Mouse (Mus musculus) kidney, adult 2 months (tissue): ENCODE measurements around the gene Elfn2. TPM values are rescaled to one million over a fixed set of nuclear protein-coding genes. Genes with fewer than 3 reads are reported as not detected.

Experiments
- DNase-seq: peaks from one replicate; pipeline ENCODE4 v3.0.0; 2021
- H3K27ac ChIP-seq: fragments of 200-500 bp; 2 replicates; pipeline ENCODE4 v1.5.1; 2012; ENCODE audit warnings: low read depth, low read length, control low read depth, inconsistent platforms; ENCODE audit not compliant: insufficient read depth
- H3K27me3 ChIP-seq: fragments of 200-500 bp; replicated peaks from 2 replicates; pipeline ENCODE4 v1.6.1; 2012; ENCODE audit warnings: mild to moderate bottlenecking, moderate library complexity, low read length, inconsistent platforms; ENCODE audit not compliant: control insufficient read depth, insufficient read depth
- H3K36me3 ChIP-seq: fragments of 200-500 bp; 2 replicates; pipeline ENCODE4 v1.6.1; 2012; ENCODE audit warnings: mild to moderate bottlenecking, moderate library complexity, low read length, inconsistent platforms; ENCODE audit not compliant: control insufficient read depth, insufficient read depth
- H3K4me1 ChIP-seq: fragments of 200-500 bp; 2 replicates; pipeline ENCODE4 v1.6.1; 2011; ENCODE audit warnings: low read length; ENCODE audit not compliant: control insufficient read depth, insufficient read depth
- H3K4me3 ChIP-seq: fragments of 200-500 bp; 2 replicates; pipeline ENCODE4 v1.5.1; 2011; ENCODE audit warnings: mild to moderate bottlenecking, low read depth, low read length, control low read depth; ENCODE audit not compliant: insufficient read depth
- CTCF ChIP-seq: fragments of 200-500 bp; conservative IDR thresholded peaks from 2 replicates; pipeline ENCODE4 v1.5.1; 2011; ENCODE audit warnings: low read depth, mild to moderate bottlenecking, control low read depth, low read length, moderate library complexity, mixed read lengths; ENCODE audit not compliant: insufficient read depth, insufficient read length
- POLR2A ChIP-seq: fragments of 200-500 bp; IDR thresholded peaks from one replicate; pipeline ENCODE4 v1.6.1; 2011; ENCODE audit warnings: low read depth, low read length, control low read depth
- WGBS: fragments of 180-500 bp; shearing (Covaris S2); methylation state at CpG from one replicate; pipeline ENCODE4 v1.1.7; 2018; 5-methylcytosine and 5-hydroxymethylcytosine counted together
- polyA plus RNA-seq: library from polyadenylated mRNA; depleted of rRNA; stranded (reverse); fragments of >200 nt; gene quantifications from 2 replicates; pipeline ENCODE4 v1.2.3, GENCODE M21; 2012

The Elfn2 gene
- polyA plus RNA-seq, 1 experiment, result 0.03 TPM

GRCm38 (mm10) chr15:78712335-78713258 lies 6.0 kb downstream of the Elfn2 start:
- Histone ChIP-seq H3K36me3 (no peaks in the 10 kb centered on the region), H3K27ac (no peak overlapping the region), H3K4me3 (no peak overlapping the region), H3K27me3 (no peaks in the 10 kb centered on the region), H3K4me1 (no peaks in the 10 kb centered on the region)
- no peak for TF ChIP-seq CTCF
- no peak for TF ChIP-seq POLR2A
- DNase-seq, result peak; percentile 14
- WGBS, result 5% methylated on average over 53 of the region's 53 CpGs

GRCm38 (mm10) chr15:78711935-78712334 lies 6.6 kb downstream of the Elfn2 start:
- Histone ChIP-seq H3K4me3 (no peak overlapping the region), H3K36me3 (no peaks in the 10 kb centered on the region), H3K27me3 (no peaks in the 10 kb centered on the region), H3K27ac (no peak overlapping the region), H3K4me1 (no peaks in the 10 kb centered on the region)
- 47% methylated on average over 7 of the region's 7 CpGs for WGBS
- no peak for DNase-seq
- TF ChIP-seq POLR2A (no peak), CTCF (no peak)

DNA sequence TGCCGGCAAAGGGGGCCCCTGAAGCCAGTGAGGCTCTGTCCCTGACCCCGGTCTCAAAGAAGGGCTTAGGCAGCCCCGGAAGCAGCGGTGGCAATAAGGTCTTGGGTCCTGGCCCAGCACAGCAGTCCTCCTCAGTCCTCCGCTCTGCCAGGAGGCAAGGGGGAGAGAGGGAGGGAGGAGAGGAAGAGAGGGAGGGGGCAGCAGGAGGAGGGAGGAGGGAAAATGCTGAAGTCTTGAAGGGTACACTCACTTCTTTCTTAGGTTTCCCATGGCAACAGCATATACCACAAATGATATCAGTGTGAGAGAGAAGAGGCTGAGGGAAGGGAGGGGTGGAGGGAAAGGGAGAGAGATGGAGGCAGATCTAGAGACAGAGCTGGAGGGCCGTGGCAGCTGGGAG lies 7.9 kb downstream of the Elfn2 start:
- H3K4me1 ChIP-seq, result no peaks in the 10 kb centered on the region
- H3K36me3 ChIP-seq, result no peaks in the 10 kb centered on the region
- H3K4me3 ChIP-seq, result no peak overlapping the region
- H3K27ac ChIP-seq, result no peak overlapping the region
- WGBS, result 50% methylated on average over 6 of the region's 6 CpGs
- no peak for TF ChIP-seq CTCF
- TF ChIP-seq POLR2A, result no peak
- DNase-seq, result no peak
- no peaks in the 10 kb centered on the region for H3K27me3 ChIP-seq

DNA sequence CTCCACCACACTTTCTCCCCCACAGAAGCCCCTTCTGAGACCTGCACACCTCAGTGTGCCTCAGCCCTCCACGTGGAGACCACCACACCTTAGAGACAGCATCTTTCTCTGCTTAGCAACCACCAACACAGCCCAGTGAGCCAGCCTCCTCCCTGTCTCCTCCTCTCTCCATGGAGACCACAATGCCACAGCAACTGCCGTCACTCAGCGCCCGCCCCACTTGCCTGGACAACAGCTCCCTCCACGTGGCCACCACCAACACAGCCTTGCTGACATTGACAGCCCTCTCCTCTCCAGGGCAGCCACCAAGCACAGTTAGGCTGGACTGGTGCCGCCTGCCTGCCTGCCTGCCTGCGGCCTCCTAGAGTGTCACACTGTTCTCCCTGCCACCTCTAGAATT lies 8.8 kb downstream of the Elfn2 start:
- TF ChIP-seq POLR2A, result no peak
- TF ChIP-seq CTCF, result no peak
- DNase-seq, result no peak
- Histone ChIP-seq H3K4me1 (no peaks in the 10 kb centered on the region), H3K36me3 (no peaks in the 10 kb centered on the region), H3K4me3 (no peak overlapping the region), H3K27ac (no peak overlapping the region), H3K27me3 (no peaks in the 10 kb centered on the region)
- 33% methylated on average over 7 of the region's 7 CpGs for WGBS

GRCm38 (mm10) chr15:78706630-78707029 lies 11.9 kb downstream of the Elfn2 start:
- 42% methylated on average over 3 of the region's 3 CpGs for WGBS
- H3K27ac ChIP-seq, result no peak overlapping the region
- no peak overlapping the region for H3K4me3 ChIP-seq
- no peak for TF ChIP-seq CTCF
- TF ChIP-seq POLR2A, result no peak
- no peaks in the 10 kb centered on the region for H3K4me1 ChIP-seq
- no peaks in the 10 kb centered on the region for H3K36me3 ChIP-seq
- no peak for DNase-seq
- H3K27me3 ChIP-seq, result no peaks in the 10 kb centered on the region

- no peak for DNase-seq
- no peaks in the 10 kb centered on the region for H3K27me3 ChIP-seq
- H3K4me3 ChIP-seq, result no peak overlapping the region
- 56% methylated on average over 4 of the region's 4 CpGs for WGBS
- TF ChIP-seq POLR2A (no peak), CTCF (no peak)
- H3K4me1 ChIP-seq, result no peaks in the 10 kb centered on the region
- no peaks in the 10 kb centered on the region for H3K36me3 ChIP-seq
- no peak overlapping the region for H3K27ac ChIP-seq
These were observed 13.7 kb downstream of the Elfn2 start for GRCm38 (mm10) chr15:78704824-78705223.

DNA sequence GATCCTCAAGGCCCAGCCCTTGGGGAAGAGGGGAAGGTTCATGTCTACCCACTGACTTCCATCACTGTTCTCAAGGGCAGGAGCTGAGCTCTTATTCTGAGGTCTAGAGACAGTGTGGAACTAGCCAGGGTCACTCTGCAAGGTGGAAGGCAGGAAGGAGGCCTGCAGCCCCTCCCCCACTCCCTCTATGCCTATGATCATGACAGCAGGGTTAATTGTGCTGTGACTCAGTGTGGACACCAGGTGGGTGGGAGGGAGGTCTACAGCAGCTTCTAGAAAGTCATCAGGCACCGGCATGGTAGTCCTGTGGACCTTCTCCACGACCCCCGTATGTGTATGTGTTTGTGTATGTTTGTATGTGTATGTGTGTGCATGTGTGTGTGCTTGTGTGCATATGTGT lies 14.6 kb downstream of the Elfn2 start:
- no peak overlapping the region for H3K4me3 ChIP-seq
- 79% methylated on average over 3 of the region's 3 CpGs for WGBS
- H3K36me3 ChIP-seq, result no peaks in the 10 kb centered on the region
- DNase-seq, result no peak
- H3K4me1 ChIP-seq, result no peaks in the 10 kb centered on the region
- TF ChIP-seq POLR2A, result no peak
- TF ChIP-seq CTCF, result no peak
- no peak overlapping the region for H3K27ac ChIP-seq
- H3K27me3 ChIP-seq, result no peaks in the 10 kb centered on the region
